Mouse (Mus musculus): ENCODE results near the gene Kat8. TPM values are rescaled to one million over a fixed set of nuclear protein-coding genes. Genes with fewer than 3 reads are reported as not detected.
A peak's percentile ranks its signal among the peaks of the same experiment; 100 is the strongest.
"Not testable (repeated sequence)": the region's sequence is repeated elsewhere in the genome, so short reads cannot be mapped to it uniquely, and the experiment has no call there.

The Kat8 gene
- total RNA-seq, 2 experiments from 2014 or later: 31.7 to 34.3 TPM

DNA sequence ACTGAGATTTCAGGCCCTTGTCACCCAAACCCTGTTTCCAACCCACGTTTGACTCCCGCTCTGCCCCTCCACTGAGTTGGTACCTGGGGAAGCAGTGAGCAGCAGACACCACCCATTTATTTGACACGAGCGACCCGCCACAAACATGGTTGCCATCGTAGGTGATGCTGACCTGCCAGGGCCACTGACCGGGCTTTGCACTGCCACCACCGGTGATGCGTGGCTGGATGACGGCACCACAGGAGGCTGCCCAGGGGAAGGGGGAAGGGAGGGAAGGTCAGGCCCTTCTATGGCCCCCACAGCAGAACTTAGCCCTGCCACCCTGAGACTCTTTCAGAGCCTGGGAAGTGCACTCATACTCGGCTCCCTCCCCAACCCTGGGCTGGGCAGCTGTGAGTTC, 15.4 kb downstream of the Kat8 start:
- H3K27ac ChIP-seq: no peak overlapping the region
- H3K4me3 ChIP-seq: no peak overlapping the region
- no peak for TF ChIP-seq CTCF (conservative IDR thresholded peaks at IDR 0.05)
- no peak for DNase-seq (ENCODE audit: low spot score in 2 of 2)

DNA sequence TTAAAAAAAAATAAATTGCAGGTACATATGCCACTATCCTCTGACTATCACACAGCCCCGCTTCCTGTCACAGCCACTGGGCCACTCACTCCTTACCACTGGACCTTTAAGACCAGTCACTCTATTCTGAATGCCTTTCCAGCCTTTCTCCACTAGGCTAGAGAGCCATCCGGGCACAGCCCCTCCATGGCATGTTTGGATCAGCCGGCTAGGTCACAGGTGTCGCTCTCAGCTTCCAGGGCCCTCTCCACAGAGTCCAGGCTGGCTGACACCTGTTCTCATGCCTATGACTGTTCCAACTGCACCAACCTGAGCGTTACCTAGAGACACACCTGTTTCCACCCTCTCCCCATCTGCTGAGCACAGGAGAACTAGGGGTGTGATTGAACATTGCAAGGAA, 16.3 kb downstream of the Kat8 start:
- Histone ChIP-seq H3K4me3 (no peak overlapping the region), H3K27ac (no peak overlapping the region)
- peak; percentile 35 for TF ChIP-seq CTCF (conservative IDR thresholded peaks at IDR 0.05)
- DNase-seq (ENCODE audit: low spot score in 2 of 2): no peak

DNA sequence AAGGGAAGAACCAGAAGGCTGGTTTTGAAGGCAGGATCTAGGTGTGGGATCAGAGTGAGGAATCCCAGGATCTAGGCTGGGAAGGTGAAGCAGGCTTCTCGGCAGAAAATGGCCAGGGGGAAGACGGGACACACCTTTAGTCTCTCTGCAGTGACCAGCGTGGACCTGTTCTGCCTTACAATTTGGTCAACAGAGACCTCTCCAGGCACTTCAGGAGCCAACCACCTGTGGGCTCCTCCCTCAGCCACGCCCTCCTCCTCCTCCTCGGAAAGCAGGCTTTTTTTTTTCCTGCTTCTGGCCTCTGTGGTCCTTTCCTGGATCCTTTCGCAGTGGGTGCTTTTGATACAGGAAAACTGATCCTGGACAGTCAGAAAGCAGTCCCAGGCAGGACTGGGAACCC, 17.6 kb downstream of the Kat8 start, which contains the start of gene Prss8:
Gene Prss8 (minus strand): TSS at position 182 of the 400 bp plus-strand sequence.
- Histone ChIP-seq H3K4me3 (no peak within 1 kb of the TSS), H3K27ac (no peak within 1 kb of the TSS)
- no peak for DNase-seq (ENCODE audit: low spot score in 2 of 2)
- no peak for TF ChIP-seq CTCF (conservative IDR thresholded peaks at IDR 0.05)

DNA sequence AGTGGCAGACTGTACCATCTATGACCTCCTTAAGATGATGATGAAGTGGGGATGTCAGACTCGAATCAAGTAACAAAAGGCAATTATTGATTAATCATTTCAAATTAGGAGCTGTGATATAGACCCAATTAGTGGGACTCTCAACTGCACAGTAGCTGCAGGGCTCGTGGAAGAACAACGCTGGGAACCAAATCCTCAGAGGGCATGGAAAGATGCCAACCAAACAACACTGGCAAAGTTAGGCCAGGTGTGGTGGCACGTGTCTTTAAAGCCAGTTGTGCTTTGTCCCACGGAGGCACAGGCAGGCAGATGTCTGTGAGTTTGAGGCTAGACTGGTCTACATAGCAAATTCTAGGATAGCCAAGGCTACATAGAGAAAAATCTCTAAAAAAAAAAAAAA, 18.3 kb downstream of the Kat8 start:
- no peak for DNase-seq (ENCODE audit: low spot score in 2 of 2)

DNA sequence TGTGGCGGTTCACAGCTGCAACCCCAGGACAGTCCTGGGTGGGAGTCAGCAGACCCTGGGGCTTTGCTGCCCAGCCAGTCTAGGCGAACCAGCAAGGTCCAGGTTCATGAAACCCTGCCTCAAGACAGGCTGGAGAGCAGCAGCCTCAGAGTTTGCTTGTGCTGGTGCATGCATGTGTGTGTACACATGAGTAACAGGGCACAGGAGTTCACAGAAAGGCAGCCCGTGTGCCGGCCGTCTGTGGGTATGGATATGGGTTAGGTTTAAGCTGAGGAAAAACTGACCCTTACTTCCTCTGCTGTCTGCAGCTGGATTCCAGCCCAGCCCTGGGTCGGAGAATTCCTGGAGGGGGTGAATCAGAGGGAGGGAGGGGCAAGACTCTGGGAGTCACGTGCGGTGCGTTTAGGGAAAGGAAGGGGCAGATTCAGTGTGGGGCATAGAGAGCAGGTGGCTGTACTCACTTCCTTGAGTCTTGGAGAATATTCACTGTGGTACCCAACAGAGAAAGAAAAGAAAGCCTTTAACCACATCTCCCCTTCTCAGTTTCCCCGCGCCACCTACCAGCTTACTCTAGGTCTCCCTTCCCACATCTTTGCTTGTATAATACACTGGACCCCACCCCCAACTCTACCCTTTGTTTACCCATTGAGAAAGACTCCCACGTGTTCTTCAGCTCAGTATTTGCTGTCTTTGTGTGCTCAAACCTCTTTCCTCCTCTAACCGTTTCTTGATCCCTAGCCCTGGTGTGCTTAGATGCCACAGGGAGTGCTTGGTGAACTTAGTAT, 19.2 kb downstream of the Kat8 start:
- no peak for DNase-seq (ENCODE audit: low spot score in 2 of 2)
- no peak overlapping the region for H3K4me3 ChIP-seq
- H3K27ac ChIP-seq: no peak overlapping the region
- no peak for TF ChIP-seq CTCF (conservative IDR thresholded peaks at IDR 0.05)

More for the DNA sequence above, 18.3 kb downstream of the Kat8 start:
- no peak for TF ChIP-seq CTCF (conservative IDR thresholded peaks at IDR 0.05)
- Histone ChIP-seq H3K4me3 (no peak overlapping the region), H3K27ac (no peak overlapping the region)

DNA sequence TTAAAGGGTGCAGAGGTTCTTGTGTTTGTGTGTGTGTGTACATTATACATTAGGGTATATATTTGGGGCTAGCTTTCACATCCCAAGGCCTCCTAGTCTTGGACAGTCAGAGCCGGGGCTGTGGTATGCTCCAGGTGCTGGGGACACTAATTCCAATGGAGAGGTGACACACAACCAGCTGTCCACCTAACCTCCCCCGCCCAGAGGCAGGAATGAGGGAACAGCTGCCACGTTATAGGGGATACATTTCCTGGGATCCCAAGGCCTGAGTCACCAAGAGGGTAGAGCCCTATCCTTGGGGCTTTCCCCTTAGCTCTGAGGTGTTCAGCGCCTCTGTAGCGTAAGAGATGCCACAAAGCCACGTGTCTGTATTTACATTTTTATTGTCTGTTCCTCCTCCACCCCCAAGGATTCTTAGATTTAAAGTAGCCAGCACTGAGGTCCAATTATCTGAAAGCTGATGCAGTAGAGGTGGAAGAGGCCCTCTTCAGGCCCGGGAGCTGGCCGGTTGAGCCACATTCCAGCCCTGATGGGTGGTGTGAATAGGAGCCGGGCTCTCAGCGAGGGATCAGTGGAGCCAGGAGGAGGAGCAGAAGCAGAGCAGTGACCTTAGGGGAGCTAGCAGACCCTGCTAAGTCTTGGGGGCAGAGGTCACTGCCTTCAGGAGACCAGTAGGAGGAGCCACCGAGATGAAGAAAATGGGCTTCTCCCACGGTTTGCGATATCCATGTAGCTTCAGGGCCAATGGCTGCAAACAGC, 20.1 kb downstream of the Kat8 start:
- no peak overlapping the region for H3K4me3 ChIP-seq
- no peak for DNase-seq (ENCODE audit: low spot score in 2 of 2)
- no peak overlapping the region for H3K27ac ChIP-seq
- no peak for TF ChIP-seq CTCF (conservative IDR thresholded peaks at IDR 0.05)

DNA sequence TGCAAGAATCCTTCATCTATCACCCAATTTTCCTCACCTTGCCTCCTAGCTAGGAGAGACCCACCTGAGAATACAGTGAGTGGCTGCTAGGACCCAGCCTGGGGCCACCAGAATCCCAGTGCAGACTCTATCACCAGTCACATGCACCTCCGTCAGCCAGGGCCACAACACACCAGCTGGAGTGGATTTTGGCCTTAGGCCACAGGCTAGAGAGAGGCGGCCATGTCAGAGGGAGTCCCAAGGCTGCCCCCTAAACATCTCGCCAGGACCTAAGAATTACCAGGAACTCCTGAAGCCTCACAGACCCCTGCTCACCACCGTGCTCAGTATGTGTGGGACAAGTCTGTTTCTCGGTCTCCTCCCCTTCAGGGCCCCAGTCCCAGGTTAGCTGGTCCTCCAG, 21.8 kb downstream of the Kat8 start:
- DNase-seq (ENCODE audit: low spot score in 2 of 2): no peak
- no peak for TF ChIP-seq CTCF (conservative IDR thresholded peaks at IDR 0.05)

DNA sequence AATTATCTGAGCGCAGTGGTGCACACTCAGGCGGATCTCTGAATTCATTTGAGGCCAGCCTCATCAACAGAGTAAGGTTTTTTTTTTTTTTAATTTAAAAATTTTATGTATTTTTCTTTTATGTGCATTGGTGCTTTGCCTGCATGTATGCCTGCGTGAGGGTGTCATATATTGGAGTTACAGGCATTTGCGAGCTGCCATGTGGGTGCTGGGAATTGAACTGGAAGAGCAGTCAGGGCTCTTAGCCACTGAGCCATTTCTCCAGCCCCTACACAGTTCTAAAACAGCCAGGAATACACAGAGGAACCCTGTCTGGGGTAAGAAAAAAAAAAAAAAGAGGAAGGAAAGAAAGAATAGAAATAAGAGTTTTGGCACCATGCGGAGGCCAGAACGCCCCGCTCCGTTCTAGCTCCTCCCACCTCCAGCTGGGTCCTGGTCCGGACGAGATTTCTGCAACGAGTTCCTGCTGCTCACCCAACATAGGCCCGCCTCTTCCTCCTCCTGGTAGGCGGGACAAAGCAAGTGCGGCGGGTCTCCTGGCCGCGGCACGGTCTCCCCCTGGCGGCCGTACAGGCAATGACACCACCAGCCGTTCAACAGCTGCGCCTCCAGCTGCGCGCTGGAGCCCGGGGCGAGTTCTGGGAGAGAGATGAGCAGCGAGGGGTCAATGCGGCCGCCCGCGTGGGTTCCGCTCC, 22.9 kb downstream of the Kat8 start:
- peak; percentile 94 to 96 for DNase-seq (ENCODE audit: low spot score in 2 of 2)
- H3K4me3 ChIP-seq: peak overlapping the region; percentile 81
- TF ChIP-seq CTCF (conservative IDR thresholded peaks at IDR 0.05): peak; percentile 100; the same call in 1 of the 2 replicates
- peak overlapping the region; percentile 95 for H3K27ac ChIP-seq

More for the DNA sequence above, 21.8 kb downstream of the Kat8 start:
- Histone ChIP-seq H3K27ac (no peak overlapping the region), H3K4me3 (no peak overlapping the region)

DNA sequence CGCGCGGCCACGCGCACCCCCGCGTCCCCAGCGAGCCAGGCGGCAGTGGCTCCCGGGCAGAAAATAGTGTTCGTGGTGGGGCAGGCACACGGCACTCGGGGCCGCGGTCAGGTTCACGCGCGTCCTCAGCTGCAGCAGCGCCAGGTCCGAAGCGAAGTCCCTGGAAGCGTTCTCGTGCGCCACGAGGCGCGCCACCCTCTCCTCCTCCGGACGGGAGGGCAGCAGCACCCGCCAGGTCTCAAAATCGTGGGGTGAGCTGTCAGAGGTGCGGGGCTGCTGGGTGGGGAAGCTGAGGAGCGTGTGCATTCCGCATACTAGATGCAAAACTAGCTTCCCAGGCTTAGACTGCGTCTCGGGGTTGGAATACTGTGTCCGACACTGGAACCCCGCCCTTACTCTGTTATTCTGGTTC, 23.4 kb downstream of the Kat8 start:
- DNase-seq (ENCODE audit: low spot score in 2 of 2): no peak
- H3K27ac ChIP-seq: peak overlapping the region; percentile 95
- TF ChIP-seq CTCF (conservative IDR thresholded peaks at IDR 0.05): peak; percentile 7; the same call in 1 of the 2 replicates
- peak overlapping the region; percentile 81 for H3K4me3 ChIP-seq

DNA sequence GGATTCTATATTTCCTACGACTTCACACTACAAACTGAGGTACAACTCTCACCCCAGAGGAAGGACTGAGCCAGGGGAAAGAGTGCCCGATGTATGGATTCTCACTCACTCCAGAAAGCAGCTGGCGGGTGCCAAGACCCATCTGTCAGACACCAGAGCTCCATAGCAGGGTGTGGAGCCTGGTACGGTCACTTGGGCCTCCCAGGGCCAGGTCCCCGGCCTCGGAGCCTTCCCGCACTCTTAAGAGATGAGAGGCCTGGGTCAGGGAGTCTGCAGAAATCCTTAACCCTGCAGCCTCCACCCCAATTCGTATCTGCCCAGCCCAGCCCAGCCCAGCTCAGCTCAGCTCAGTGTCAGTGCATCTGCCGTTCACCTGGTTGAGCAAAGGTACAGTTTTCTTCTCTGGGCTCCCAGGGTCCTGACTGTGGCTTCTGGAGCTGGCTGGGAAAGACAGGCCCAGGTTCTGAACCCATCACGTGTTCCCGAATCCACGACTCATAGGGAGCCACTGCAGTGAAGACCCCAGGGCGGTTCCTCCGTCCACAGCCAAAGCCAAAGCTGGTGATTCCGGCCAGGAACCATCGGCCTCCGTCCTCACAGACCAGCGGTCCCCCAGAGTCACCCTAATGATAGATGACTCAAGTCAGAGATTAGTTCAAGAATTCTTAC, 24.0 kb downstream of the Kat8 start:
- TF ChIP-seq CTCF (conservative IDR thresholded peaks at IDR 0.05): no peak
- no peak for DNase-seq (ENCODE audit: low spot score in 2 of 2)
- Histone ChIP-seq H3K27ac (peak overlapping the region; percentile 95), H3K4me3 (peak overlapping the region; percentile 81)

DNA sequence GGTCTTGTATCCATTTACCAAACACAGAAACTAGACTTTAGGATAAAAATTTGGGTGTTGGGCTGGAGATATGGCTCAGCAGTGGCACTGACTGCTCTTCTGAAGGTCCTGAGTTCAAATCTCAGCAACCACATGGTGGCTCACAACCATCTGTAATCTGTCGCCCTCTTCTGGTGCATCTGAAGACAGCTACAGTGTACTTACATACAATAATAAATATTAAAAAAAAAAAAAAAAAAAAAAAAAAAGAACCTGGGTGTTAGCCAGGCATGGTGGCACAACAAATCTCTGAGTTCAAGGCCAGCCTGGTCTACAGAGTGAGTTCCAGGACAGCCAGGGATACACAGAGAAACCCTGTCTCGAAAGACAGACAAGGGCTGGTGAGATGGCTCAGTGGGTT, 29.8 kb downstream of the Kat8 start:
- DNase-seq (ENCODE audit: low spot score in 2 of 2): peak in 1 of 2 experiments; percentile 8
- not testable (repeated sequence) for H3K27ac ChIP-seq, H3K4me3 ChIP-seq
- peak; percentile 61 for TF ChIP-seq CTCF (conservative IDR thresholded peaks at IDR 0.05)

DNA sequence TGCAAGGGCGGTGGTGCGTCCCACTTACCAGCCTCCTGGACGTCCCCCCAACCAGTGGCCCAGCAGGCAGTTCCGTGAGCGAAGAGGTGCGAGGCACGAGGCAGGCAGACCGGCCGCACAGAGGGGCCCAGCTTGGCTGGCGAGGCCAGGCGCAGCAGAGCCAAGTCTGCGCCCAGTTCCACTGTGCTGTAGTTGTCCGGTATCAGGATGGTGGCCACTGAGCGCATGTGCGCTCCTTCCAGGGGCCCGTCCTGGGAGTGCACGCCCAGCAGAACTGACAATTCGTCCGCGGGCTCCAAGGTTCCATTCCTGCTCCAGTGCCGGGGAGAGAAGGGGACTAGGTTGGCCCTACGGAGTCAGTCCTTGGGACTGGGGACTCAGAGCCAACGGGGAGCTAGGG, 32.3 kb downstream of the Kat8 start:
- TF ChIP-seq CTCF (conservative IDR thresholded peaks at IDR 0.05): no peak
- peak in 1 of 2 experiments; percentile 6 for DNase-seq (ENCODE audit: low spot score in 2 of 2)
- no peak overlapping the region for H3K4me3 ChIP-seq
- no peak overlapping the region for H3K27ac ChIP-seq

Data from layer of hippocampus, adult 2 months (tissue).